Mouse (Mus musculus) heart, embryonic 16.5 days (tissue): Measurements from ENCODE around the gene Cd151. TPM values are rescaled to one million over a fixed set of nuclear protein-coding genes. Genes with fewer than 3 reads are reported as not detected.

Source experiments
- ATAC-seq: fragments of 200-750 bp; cut with Nextera tagmentation; replicated peaks from 2 replicates; pipeline ENCODE4 v1.8.0; 2017; ENCODE audit warnings: moderate number of reproducible peaks; ENCODE audit not compliant: insufficient read depth, low FRiP score; ENCODE audit errors: extremely low read depth
- H3K27ac ChIP-seq: fragments of 300-500 bp; sonication (generic); 2 replicates; pipeline ENCODE4 v1.5.1; 2014; ENCODE audit warnings: mild to moderate bottlenecking, low read length, control low read depth, moderate library complexity
- H3K27me3 ChIP-seq: fragments of 300-500 bp; sonication (generic); 2 replicates; pipeline ENCODE4 v1.6.1; 2014; ENCODE audit warnings: low read length, mixed read lengths; ENCODE audit not compliant: control insufficient read depth, insufficient read depth
- H3K36me3 ChIP-seq: fragments of 300-500 bp; sonication (generic); 2 replicates; pipeline ENCODE4 v1.6.1; 2014; ENCODE audit not compliant: control insufficient read depth, insufficient read depth
- H3K4me1 ChIP-seq: fragments of 300-500 bp; sonication (generic); 2 replicates; pipeline ENCODE4 v1.6.1; 2014; ENCODE audit warnings: low read length, mixed read lengths; ENCODE audit not compliant: control insufficient read depth, insufficient read depth
- H3K4me2 ChIP-seq: fragments of 300-500 bp; sonication (generic); 2 replicates; pipeline ENCODE4 v1.6.1; 2014; ENCODE audit warnings: low read depth, mild to moderate bottlenecking, control low read depth, low read length
- H3K4me3 ChIP-seq: fragments of 300-500 bp; sonication (generic); 2 replicates; pipeline ENCODE4 v1.5.1; 2014; ENCODE audit warnings: mild to moderate bottlenecking, control low read depth, low read length
- H3K9ac ChIP-seq: fragments of 300-500 bp; sonication (generic); 2 replicates; pipeline ENCODE4 v1.6.1; 2014; ENCODE audit warnings: low read length, control low read depth
- H3K9me3 ChIP-seq: fragments of 300-500 bp; sonication (generic); replicated peaks from 2 replicates; pipeline ENCODE4 v1.6.1; 2016; ENCODE audit warnings: low read length; ENCODE audit not compliant: control insufficient read depth
- WGBS: fragments of 180-500 bp; shearing (Covaris S2); extraction: QIAGEN DNeasy Blood & Tissue Kit; methylation state at CpG from one replicate; pipeline ENCODE4 v1.1.7; 2014; 5-methylcytosine and 5-hydroxymethylcytosine counted together
- polyA plus RNA-seq: library from polyadenylated mRNA; unstranded; fragments of >200 nt; fragmentation: Nextera tagmentation; extraction: Ambion mirVana; gene quantifications from 2 replicates; pipeline ENCODE4 v1.2.1, GENCODE M21; 2015

Gene Cd151
- polyA plus RNA-seq, 1 experiment from 2014 or later: 44.0 TPM

- ATAC-seq: no peak
- Histone ChIP-seq H3K27ac (no peak overlapping the region), H3K36me3 (peaks cover 6% of the 10 kb centered on the region; the same call in 1 of the 2 replicates), H3K9me3 (no peaks in the 10 kb centered on the region), H3K27me3 (no peaks in the 10 kb centered on the region), H3K4me1 (no peaks in the 10 kb centered on the region), H3K4me2 (no peak overlapping the region), H3K4me3 (no peak overlapping the region), H3K9ac (no peak overlapping the region)
- WGBS: 73% methylated on average over 2 of the region's 2 CpGs
These were observed 24.0 kb downstream of the Cd151 start for GRCm38 (mm10) chr7:141491151-141491550.

- peaks cover 6% of the 10 kb centered on the region; the same call in 1 of the 2 replicates for H3K36me3 ChIP-seq
- WGBS: 90% methylated on average over 5 of the region's 5 CpGs
- ATAC-seq: no peak
These were observed 25.5 kb downstream of the Cd151 start for GRCm38 (mm10) chr7:141492738-141493137.

DNA sequence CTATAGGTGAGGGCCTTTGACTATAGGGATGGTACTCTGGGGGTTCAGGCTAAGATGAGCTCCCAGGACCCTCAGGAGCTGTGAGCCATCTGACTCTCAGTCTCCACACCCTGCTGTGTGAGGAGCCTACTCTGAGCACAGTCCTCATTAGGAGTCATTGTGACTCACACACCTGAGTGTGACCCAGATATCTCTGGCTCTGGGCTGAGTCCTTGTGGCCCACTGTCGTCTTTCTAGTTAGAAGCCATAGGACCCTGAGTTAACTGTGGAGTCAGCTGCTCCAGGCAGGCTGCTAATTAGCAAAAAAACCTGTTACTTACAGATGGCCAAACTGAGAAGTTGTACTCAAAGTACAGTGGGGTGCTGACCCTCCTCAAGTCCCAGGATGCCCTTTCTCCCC, 26.5 kb downstream of the Cd151 start:
- WGBS: 71% methylated on average over 1 of the region's 1 CpGs
- Histone ChIP-seq H3K27ac (no peak overlapping the region), H3K4me1 (peaks cover 11% of the 10 kb centered on the region), H3K4me2 (no peak overlapping the region), H3K9ac (no peak overlapping the region), H3K4me3 (no peak overlapping the region), H3K9me3 (no peaks in the 10 kb centered on the region), H3K27me3 (no peaks in the 10 kb centered on the region), H3K36me3 (peaks cover 6% of the 10 kb centered on the region; the same call in 1 of the 2 replicates)
- ATAC-seq: no peak

More at GRCm38 (mm10) chr7:141492738-141493137, 25.5 kb downstream of the Cd151 start:
- Histone ChIP-seq H3K4me2 (no peak overlapping the region), H3K4me1 (peaks cover 8% of the 10 kb centered on the region), H3K27me3 (no peaks in the 10 kb centered on the region), H3K4me3 (no peak overlapping the region), H3K9me3 (no peaks in the 10 kb centered on the region), H3K27ac (no peak overlapping the region), H3K9ac (no peak overlapping the region)

GRCm38 (mm10) chr7:141495379-141495778, 28.2 kb downstream of the Cd151 start:
- Histone ChIP-seq H3K4me3 (no peak overlapping the region), H3K27ac (no peak overlapping the region), H3K4me2 (no peak overlapping the region), H3K27me3 (no peaks in the 10 kb centered on the region), H3K36me3 (peaks cover 6% of the 10 kb centered on the region; the same call in 1 of the 2 replicates), H3K9ac (no peak overlapping the region), H3K4me1 (peaks cover 18% of the 10 kb centered on the region), H3K9me3 (no peaks in the 10 kb centered on the region)
- 80% methylated on average over 2 of the region's 2 CpGs for WGBS
- ATAC-seq: no peak

DNA sequence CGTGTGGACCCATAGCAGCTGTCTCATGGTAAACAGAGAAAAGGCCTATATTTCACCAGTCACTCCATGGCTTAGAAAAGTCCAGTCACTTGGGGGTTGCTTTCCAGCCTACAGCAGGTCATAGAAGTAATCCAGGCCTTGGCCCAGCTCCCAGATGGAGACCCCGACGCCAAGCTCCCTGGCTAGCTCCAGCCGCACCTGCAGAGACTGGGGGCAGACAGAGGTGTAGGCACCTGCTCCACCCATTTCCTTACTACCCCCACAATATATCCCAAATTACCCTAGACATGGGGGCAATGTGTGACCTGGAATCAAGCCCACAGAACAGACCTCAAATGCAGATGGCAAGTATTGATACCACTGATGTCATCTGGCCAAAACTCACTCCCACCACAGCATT, 28.7 kb downstream of the Cd151 start:
- WGBS: 81% methylated on average over 4 of the region's 4 CpGs
- no peak overlapping the region for H3K4me3 ChIP-seq
- no peaks in the 10 kb centered on the region for H3K9me3 ChIP-seq
- H3K27me3 ChIP-seq: no peaks in the 10 kb centered on the region
- no peak overlapping the region for H3K9ac ChIP-seq
- no peak for ATAC-seq
- H3K4me1 ChIP-seq: peaks cover 18% of the 10 kb centered on the region
- H3K36me3 ChIP-seq: peaks cover 6% of the 10 kb centered on the region; the same call in 1 of the 2 replicates
- no peak overlapping the region for H3K27ac ChIP-seq
- no peak overlapping the region for H3K4me2 ChIP-seq

GRCm38 (mm10) chr7:141497600-141497999, 30.4 kb downstream of the Cd151 start:
- Histone ChIP-seq H3K27ac (peak overlapping the region; percentile 34), H3K9ac (no peak overlapping the region), H3K4me2 (no peak overlapping the region), H3K9me3 (no peaks in the 10 kb centered on the region), H3K36me3 (peaks cover 8% of the 10 kb centered on the region; the same call in 1 of the 2 replicates), H3K27me3 (no peaks in the 10 kb centered on the region), H3K4me1 (peaks cover 18% of the 10 kb centered on the region), H3K4me3 (no peak overlapping the region)
- ATAC-seq: no peak
- WGBS: 62% methylated on average over 3 of the region's 3 CpGs

- H3K9ac ChIP-seq: no peak overlapping the region
These were observed 34.8 kb downstream of the Cd151 start for GRCm38 (mm10) chr7:141501820-141502555.

DNA sequence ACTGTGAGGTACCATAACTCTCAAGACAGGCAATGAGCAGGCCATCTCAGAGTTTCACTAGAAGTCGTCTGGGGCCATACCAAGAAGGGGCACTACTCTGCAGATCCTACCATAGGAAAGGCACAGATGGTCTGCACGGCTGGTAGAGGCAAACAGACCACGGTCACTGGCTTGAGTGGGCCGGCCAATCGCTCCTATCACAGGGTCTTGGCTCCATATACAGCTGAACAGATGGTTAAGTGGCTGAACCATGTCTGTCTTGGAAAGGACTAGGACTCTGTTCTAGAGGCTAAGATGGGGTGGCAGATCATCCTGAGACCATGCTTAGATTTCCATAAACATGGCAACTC, 35.3 kb downstream of the Cd151 start:
- ATAC-seq: no peak
- H3K9ac ChIP-seq: no peak overlapping the region
- H3K27me3 ChIP-seq: no peaks in the 10 kb centered on the region
- H3K27ac ChIP-seq: no peak overlapping the region
- 91% methylated on average over 5 of the region's 5 CpGs for WGBS
- 0 out of 2 replicates have a peak, but pooled peaks cover 4% of the 10 kb centered on the region for H3K36me3 ChIP-seq
- no peaks in the 10 kb centered on the region for H3K9me3 ChIP-seq
- H3K4me1 ChIP-seq: peaks cover 12% of the 10 kb centered on the region
- H3K4me2 ChIP-seq: no peak overlapping the region
- H3K4me3 ChIP-seq: no peak overlapping the region

More at GRCm38 (mm10) chr7:141501820-141502555, 34.8 kb downstream of the Cd151 start:
- no peak overlapping the region for H3K4me2 ChIP-seq
- H3K4me1 ChIP-seq: peaks cover 17% of the 10 kb centered on the region
- no peak for ATAC-seq
- 82% methylated on average over 7 of the region's 7 CpGs for WGBS
- no peak overlapping the region for H3K4me3 ChIP-seq
- H3K27ac ChIP-seq: no peak overlapping the region
- H3K9me3 ChIP-seq: no peaks in the 10 kb centered on the region
- no peaks in the 10 kb centered on the region for H3K27me3 ChIP-seq
- H3K36me3 ChIP-seq: 0 out of 2 replicates have a peak, but pooled peaks cover 4% of the 10 kb centered on the region

DNA sequence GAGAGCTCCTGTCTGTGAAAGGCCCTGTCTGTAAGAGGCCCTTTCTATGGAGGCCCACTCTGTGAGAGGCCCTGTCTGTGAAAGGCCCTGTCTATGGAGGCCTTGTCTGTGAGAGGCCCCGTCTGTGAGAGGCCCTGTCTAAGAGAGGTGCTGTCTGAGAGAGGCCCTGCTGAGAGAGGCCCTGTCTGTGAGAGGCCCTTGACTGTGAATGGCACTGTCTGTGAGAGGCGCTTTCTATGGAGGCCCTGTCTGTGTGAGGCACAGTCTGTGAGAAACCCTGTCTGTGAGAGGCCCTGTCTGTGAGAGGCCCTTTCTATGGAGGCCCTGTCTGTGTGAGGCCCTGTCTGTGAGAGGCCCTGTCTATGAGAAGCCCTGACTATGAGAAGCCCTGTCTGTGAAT, 39.1 kb downstream of the Cd151 start:
- no peaks in the 10 kb centered on the region for H3K27me3 ChIP-seq
- H3K4me1 ChIP-seq: peaks cover 15% of the 10 kb centered on the region
- no peak overlapping the region for H3K4me2 ChIP-seq
- no peak overlapping the region for H3K27ac ChIP-seq
- H3K9me3 ChIP-seq: no peaks in the 10 kb centered on the region
- H3K4me3 ChIP-seq: no peak overlapping the region
- H3K36me3 ChIP-seq: 0 out of 2 replicates have a peak, but pooled peaks cover 4% of the 10 kb centered on the region
- H3K9ac ChIP-seq: 0 out of 2 replicates have a peak overlapping the region, but pooled peaks have one; percentile 20
- ATAC-seq: no peak
- 61% methylated on average over 2 of the region's 2 CpGs for WGBS
